Mouse (Mus musculus): ENCODE data around the gene Fam57a.

DNA sequence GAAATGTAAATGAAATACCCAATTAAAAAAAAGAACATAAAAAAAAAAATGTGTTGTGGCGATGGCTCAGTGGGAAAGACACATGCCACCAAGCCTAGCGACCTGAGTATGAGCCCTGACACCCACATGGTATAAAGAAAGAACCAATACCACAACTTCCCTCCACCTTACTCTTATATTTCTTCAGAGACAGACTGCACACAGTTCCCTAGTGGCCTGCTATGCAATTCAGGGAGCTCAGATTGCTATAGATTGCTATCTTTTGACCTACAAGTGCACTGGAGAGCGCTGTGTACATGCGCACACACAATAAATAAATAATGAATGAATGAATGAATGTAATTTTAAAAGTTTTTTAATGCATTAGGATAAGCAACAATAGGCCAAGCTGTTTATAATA is 4.3 kb downstream of the Fam57a start:
- TF ChIP-seq GATA1 (IDR thresholded peaks at IDR 0.05; ENCODE audit: borderline replicate concordance, low read length) (no peak), FLI1 (IDR thresholded peaks at IDR 0.05; ENCODE audit: low read length) (no peak)
